Mouse (Mus musculus) kidney, adult 2 months (tissue): ENCODE results near the gene Drg1. TPM values are rescaled to one million over a fixed set of nuclear protein-coding genes. Genes with fewer than 3 reads are reported as not detected.
"Not testable (repeated sequence)": the region's sequence is repeated elsewhere in the genome, so short reads cannot be mapped to it uniquely, and the experiment has no call there.

Source experiments
- DNase-seq: peaks from one replicate; pipeline ENCODE4 v3.0.0; 2021
- H3K27ac ChIP-seq: fragments of 200-500 bp; 2 replicates; pipeline ENCODE4 v1.5.1; 2012; ENCODE audit warnings: low read depth, low read length, control low read depth, inconsistent platforms; ENCODE audit not compliant: insufficient read depth
- H3K27me3 ChIP-seq: fragments of 200-500 bp; replicated peaks from 2 replicates; pipeline ENCODE4 v1.6.1; 2012; ENCODE audit warnings: mild to moderate bottlenecking, moderate library complexity, low read length, inconsistent platforms; ENCODE audit not compliant: control insufficient read depth, insufficient read depth
- H3K36me3 ChIP-seq: fragments of 200-500 bp; 2 replicates; pipeline ENCODE4 v1.6.1; 2012; ENCODE audit warnings: mild to moderate bottlenecking, moderate library complexity, low read length, inconsistent platforms; ENCODE audit not compliant: control insufficient read depth, insufficient read depth
- H3K4me1 ChIP-seq: fragments of 200-500 bp; 2 replicates; pipeline ENCODE4 v1.6.1; 2011; ENCODE audit warnings: low read length; ENCODE audit not compliant: control insufficient read depth, insufficient read depth
- H3K4me3 ChIP-seq: fragments of 200-500 bp; 2 replicates; pipeline ENCODE4 v1.5.1; 2011; ENCODE audit warnings: mild to moderate bottlenecking, low read depth, low read length, control low read depth; ENCODE audit not compliant: insufficient read depth
- WGBS: fragments of 180-500 bp; shearing (Covaris S2); methylation state at CpG from one replicate; pipeline ENCODE4 v1.1.7; 2018; 5-methylcytosine and 5-hydroxymethylcytosine counted together
- polyA plus RNA-seq: library from polyadenylated mRNA; depleted of rRNA; stranded (reverse); fragments of >200 nt; gene quantifications from 2 replicates; pipeline ENCODE4 v1.2.3, GENCODE M21; 2012

Drg1 gene
- polyA plus RNA-seq, 1 experiment = 28.4 TPM

- WGBS = 69% methylated on average over 1 of the region's 1 CpGs
- H3K27me3 ChIP-seq, H3K4me3 ChIP-seq, H3K27ac ChIP-seq, H3K4me1 ChIP-seq, H3K36me3 ChIP-seq: not testable (repeated sequence)
- peak; percentile 82 for DNase-seq
Observed at GRCm38 (mm10) chr11:3153666-3154397, 112.4 kb downstream of the Drg1 start.

GRCm38 (mm10) chr11:3151358-3151757 lies 114.9 kb downstream of the Drg1 start:
- peak; percentile 36 for DNase-seq
- not testable (repeated sequence) for H3K27ac ChIP-seq, H3K4me3 ChIP-seq, H3K36me3 ChIP-seq, H3K27me3 ChIP-seq, H3K4me1 ChIP-seq
- 92% methylated on average over 4 of the region's 4 CpGs for WGBS

DNA sequence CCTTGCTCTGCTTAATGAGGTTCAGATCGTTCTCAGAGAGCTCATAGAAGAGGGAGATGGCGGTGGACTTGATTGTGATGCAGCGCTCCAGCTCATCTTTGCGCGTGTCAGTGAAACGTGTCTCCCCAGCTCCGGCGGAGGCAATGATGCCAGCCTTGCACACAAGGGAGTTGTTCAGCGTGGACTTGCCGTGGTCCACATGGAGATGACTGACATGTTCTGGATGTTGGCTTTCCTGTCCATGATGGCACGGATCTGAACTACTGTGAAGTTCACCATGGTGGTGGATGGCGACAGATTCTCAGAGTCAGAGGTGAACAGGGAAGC lies 115.6 kb downstream of the Drg1 start:
- DNase-seq, H3K4me1 ChIP-seq, H3K27me3 ChIP-seq, H3K27ac ChIP-seq, H3K36me3 ChIP-seq, H3K4me3 ChIP-seq: not testable (repeated sequence)
- 98% methylated on average over 12 of the region's 12 CpGs for WGBS

DNA sequence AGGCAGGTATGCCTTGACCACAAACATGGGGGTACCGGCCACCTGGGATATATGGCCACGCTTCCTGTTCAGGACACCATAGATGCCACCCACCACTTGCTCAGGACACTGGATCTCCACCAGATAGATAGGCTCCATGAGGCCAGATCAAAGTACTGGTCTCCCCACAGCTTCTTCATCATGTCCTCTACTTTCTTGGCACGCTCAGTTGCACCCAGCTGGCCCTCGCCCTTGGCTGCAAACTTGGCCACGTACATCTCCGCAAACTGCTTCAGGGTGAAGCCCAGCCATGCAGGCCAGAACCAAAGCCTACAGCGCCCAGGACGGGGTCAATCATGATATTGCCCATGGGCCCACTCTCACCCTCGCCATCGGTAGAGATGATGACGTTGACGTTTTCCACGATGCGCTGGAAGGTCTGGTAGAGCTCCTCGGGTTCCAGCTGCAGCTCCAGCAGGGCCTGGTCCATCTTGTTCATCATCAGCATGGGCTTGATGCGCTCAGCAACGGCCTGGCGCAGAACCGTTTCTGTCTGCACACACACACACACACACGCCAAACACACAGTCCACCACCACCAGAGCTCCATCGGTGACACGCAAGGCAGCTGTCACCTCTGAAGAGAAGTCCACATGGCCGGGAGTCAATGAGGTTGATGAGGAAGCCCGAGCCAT lies 116.1 kb downstream of the Drg1 start:
- 97% methylated on average over 24 of the region's 24 CpGs for WGBS
- peak; percentile 66 for DNase-seq
- not testable (repeated sequence) for H3K4me1 ChIP-seq, H3K4me3 ChIP-seq, H3K27ac ChIP-seq, H3K27me3 ChIP-seq, H3K36me3 ChIP-seq

DNA sequence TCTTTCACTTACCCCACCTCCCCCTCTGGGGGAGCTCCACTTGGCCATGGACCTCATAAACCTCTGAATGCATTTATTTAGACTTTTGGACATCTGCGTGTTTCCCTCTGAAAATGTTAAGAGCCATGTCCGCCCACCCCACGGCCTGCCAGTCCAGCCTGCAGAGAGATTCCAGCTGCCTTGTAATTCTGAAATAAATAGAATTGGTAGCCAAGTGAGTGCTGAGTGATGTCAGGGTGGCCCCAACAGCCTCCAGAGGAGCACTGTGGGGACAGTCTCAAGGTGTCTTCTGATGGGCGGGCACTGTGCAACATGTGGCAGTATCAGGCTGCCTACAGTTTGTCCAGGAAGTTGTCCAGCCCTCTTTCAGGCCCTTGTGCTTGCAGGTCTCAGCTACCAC lies 116.7 kb downstream of the Drg1 start:
- H3K4me3 ChIP-seq, H3K27me3 ChIP-seq, DNase-seq, H3K4me1 ChIP-seq, H3K27ac ChIP-seq, H3K36me3 ChIP-seq: not testable (repeated sequence)
- WGBS = 91% methylated on average over 4 of the region's 4 CpGs

- H3K27ac ChIP-seq, H3K36me3 ChIP-seq, H3K27me3 ChIP-seq, DNase-seq, H3K4me1 ChIP-seq, H3K4me3 ChIP-seq: not testable (repeated sequence)
- WGBS = 77% methylated on average over 2 of the region's 2 CpGs
Observed at GRCm38 (mm10) chr11:3146806-3147205, 119.4 kb downstream of the Drg1 start.

GRCm38 (mm10) chr11:3145359-3146165 lies 120.7 kb downstream of the Drg1 start:
- not testable (repeated sequence) for H3K4me1 ChIP-seq, H3K27ac ChIP-seq, H3K4me3 ChIP-seq, H3K36me3 ChIP-seq, DNase-seq, H3K27me3 ChIP-seq
- 79% methylated on average over 9 of the region's 9 CpGs for WGBS

DNA sequence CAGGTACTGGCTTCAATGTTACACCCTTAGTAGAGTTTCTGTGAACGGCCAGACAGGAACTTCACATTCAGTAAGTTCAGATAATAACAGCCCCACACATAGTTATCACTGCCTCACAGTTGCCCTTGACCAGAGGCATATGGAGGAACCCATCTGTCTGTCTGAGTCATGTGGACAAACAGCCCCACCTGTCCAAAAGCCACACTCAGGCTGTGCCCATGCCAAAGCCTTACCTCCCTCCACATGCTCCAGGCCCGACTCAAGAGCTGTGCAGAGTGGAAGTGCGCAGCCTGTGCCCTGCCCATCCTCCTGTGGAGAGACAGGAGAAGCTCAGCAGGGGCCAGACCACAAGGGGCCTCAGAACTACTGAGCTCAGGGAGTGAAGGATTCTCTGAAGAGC lies 122.2 kb downstream of the Drg1 start:
- DNase-seq, H3K4me1 ChIP-seq, H3K27me3 ChIP-seq, H3K4me3 ChIP-seq, H3K36me3 ChIP-seq, H3K27ac ChIP-seq: not testable (repeated sequence)
- 74% methylated on average over 3 of the region's 3 CpGs for WGBS

- not testable (repeated sequence) for H3K36me3 ChIP-seq, H3K4me3 ChIP-seq, H3K27me3 ChIP-seq, H3K4me1 ChIP-seq, H3K27ac ChIP-seq
- DNase-seq = peak; percentile 88
- 84% methylated on average over 4 of the region's 5 CpGs for WGBS
Observed at GRCm38 (mm10) chr11:3142413-3142812, 123.8 kb downstream of the Drg1 start.

DNA sequence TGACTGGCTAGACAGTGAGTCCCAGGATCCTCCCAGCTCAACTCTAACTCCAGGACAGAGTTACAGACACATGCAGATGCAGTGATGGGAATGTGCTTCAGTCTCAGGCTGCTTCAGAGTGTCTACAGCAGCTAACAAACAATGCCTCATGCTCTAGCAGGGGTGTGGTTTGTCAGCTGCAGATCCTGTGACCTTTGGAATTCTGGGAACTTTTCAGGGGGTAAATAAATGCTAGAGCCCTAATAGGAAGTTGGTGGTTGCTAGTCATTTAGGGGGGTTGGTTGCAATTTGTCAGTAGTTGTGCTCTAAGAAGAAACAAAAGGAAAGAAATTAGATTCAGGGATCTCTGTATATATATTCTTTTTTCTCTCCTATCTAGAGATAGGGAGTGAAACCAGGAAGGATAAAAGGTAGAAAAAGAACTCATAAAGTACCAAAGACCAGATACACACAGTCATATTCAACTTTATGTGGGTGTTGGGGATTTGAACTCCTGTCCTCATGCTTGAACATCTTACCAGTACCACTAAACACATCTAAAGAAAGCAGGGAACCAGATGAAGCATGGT lies 125.2 kb downstream of the Drg1 start:
- not testable (repeated sequence) for H3K27ac ChIP-seq, H3K4me3 ChIP-seq, H3K27me3 ChIP-seq, H3K36me3 ChIP-seq, H3K4me1 ChIP-seq
- DNase-seq = peak; percentile 68

DNA sequence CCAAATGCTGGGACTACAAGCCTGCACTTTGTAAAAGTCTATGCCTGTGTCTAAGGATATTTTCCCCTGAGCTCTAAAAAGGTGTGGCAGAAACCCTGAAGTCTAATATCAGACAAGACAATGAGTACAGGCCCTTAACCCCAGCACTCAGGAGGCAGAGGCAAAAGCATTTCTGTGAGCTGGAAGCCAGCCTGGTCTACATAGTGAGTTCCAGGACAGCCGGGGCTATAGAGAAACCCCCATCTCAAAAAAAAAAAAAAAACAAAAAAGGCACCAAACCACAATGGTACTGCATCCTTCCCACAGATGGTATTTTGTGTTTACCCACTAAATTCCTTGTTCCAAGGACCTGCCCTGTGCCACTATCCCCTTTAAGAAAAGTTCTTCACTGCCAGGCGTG lies 127.9 kb downstream of the Drg1 start:
- peak; percentile 52 for DNase-seq
- H3K36me3 ChIP-seq, H3K4me1 ChIP-seq, H3K27me3 ChIP-seq, H3K27ac ChIP-seq, H3K4me3 ChIP-seq: not testable (repeated sequence)
- 86% methylated on average over 2 of the region's 2 CpGs for WGBS
